Mouse (Mus musculus) kidney, postnatal 0 days (tissue): Measurements from ENCODE around the gene Chchd1. TPM values are rescaled to one million over a fixed set of nuclear protein-coding genes. Genes with fewer than 3 reads are reported as not detected.

Experiments used
- ATAC-seq: fragments of 200-750 bp; cut with Nextera tagmentation; replicated peaks from 2 replicates; pipeline ENCODE4 v1.8.0; 2017; ENCODE audit warnings: low read depth, moderate number of reproducible peaks, moderate TSS enrichment, moderate library complexity; ENCODE audit not compliant: low FRiP score
- DNase-seq: peaks from one replicate; pipeline ENCODE4 v3.0.0-alpha.2; 2016; ENCODE audit warnings: low spot score
- H3K27ac ChIP-seq: fragments of 300-500 bp; sonication (generic); 2 replicates; pipeline ENCODE4 v1.5.1; 2014; ENCODE audit warnings: mild to moderate bottlenecking
- H3K27me3 ChIP-seq: fragments of 300-500 bp; sonication (generic); 2 replicates; pipeline ENCODE4 v1.6.1; 2014; ENCODE audit warnings: low read length, mixed read lengths; ENCODE audit not compliant: insufficient read depth
- H3K36me3 ChIP-seq: fragments of 300-500 bp; sonication (generic); 2 replicates; pipeline ENCODE4 v1.6.1; 2014; ENCODE audit warnings: low read length, mixed read lengths; ENCODE audit not compliant: insufficient read depth
- H3K4me1 ChIP-seq: fragments of 300-500 bp; sonication (generic); replicated peaks from 2 replicates; pipeline ENCODE4 v1.6.1; 2014; ENCODE audit warnings: antibody characterized with exemption, low read length, mixed read lengths; ENCODE audit not compliant: insufficient read depth
- H3K4me2 ChIP-seq: fragments of 300-500 bp; sonication (generic); 2 replicates; pipeline ENCODE4 v1.6.1; 2014; ENCODE audit warnings: mild to moderate bottlenecking, low read length, moderate library complexity, mixed read lengths
- H3K4me3 ChIP-seq: fragments of 300-500 bp; sonication (generic); replicated peaks from 2 replicates; pipeline ENCODE4 v1.5.1; 2014; ENCODE audit warnings: low read depth, low read length
- H3K9ac ChIP-seq: fragments of 300-500 bp; sonication (generic); 2 replicates; pipeline ENCODE4 v1.6.1; 2014; ENCODE audit warnings: low read depth, low read length
- H3K9me3 ChIP-seq: fragments of 300-500 bp; sonication (generic); replicated peaks from 2 replicates; pipeline ENCODE4 v1.6.1; 2016; ENCODE audit warnings: low read length, inconsistent platforms, mixed read lengths
- CTCF ChIP-seq: IDR thresholded peaks from 2 replicates; pipeline ENCODE4 v1.5.1; 2016; ENCODE audit warnings: antibody characterized with exemption, low read depth, mild to moderate bottlenecking, moderate library complexity
- WGBS: fragments of 180-500 bp; shearing (Covaris S2); extraction: QIAGEN DNeasy Blood & Tissue Kit; methylation state at CpG from one replicate; pipeline ENCODE4 v1.1.7; 2014; 5-methylcytosine and 5-hydroxymethylcytosine counted together
- polyA plus RNA-seq: library from polyadenylated mRNA; unstranded; fragments of >200 nt; fragmentation: Nextera tagmentation; extraction: Ambion mirVana; gene quantifications from 2 replicates; pipeline ENCODE4 v1.2.1, GENCODE M21; 2015

The Chchd1 gene
- polyA plus RNA-seq, 1 experiment from 2014 or later, result 223 TPM

- ATAC-seq (no peak), DNase-seq (no peak)
- 88% methylated on average over 2 of the region's 2 CpGs for WGBS
- Histone ChIP-seq H3K4me3 (no peak overlapping the region), H3K27ac (no peak overlapping the region), H3K36me3 (peaks cover 81% of the 10 kb centered on the region), H3K4me1 (no peaks in the 10 kb centered on the region), H3K9me3 (no peaks in the 10 kb centered on the region), H3K4me2 (no peak overlapping the region), H3K27me3 (no peaks in the 10 kb centered on the region), H3K9ac (no peak overlapping the region)
- TF ChIP-seq CTCF, result no peak
These were observed 21.1 kb upstream of the Chchd1 start for GRCm38 (mm10) chr14:20681742-20682141.

GRCm38 (mm10) chr14:20682498-20682897 lies 20.3 kb upstream of the Chchd1 start:
- ATAC-seq, result peak; percentile 75
- Histone ChIP-seq H3K9me3 (no peaks in the 10 kb centered on the region), H3K27me3 (no peaks in the 10 kb centered on the region), H3K4me3 (no peak overlapping the region), H3K27ac (no peak overlapping the region), H3K4me1 (no peaks in the 10 kb centered on the region), H3K4me2 (no peak overlapping the region), H3K36me3 (peaks cover 83% of the 10 kb centered on the region), H3K9ac (no peak overlapping the region)
- DNase-seq, result peak; percentile 22
- no peak for TF ChIP-seq CTCF
- WGBS, result 40% methylated on average over 3 of the region's 3 CpGs

GRCm38 (mm10) chr14:20686576-20686975 lies 16.2 kb upstream of the Chchd1 start:
- H3K4me3 ChIP-seq, result no peak overlapping the region

GRCm38 (mm10) chr14:20689009-20689408 lies 13.8 kb upstream of the Chchd1 start:
- TF ChIP-seq CTCF, result no peak
- Histone ChIP-seq H3K9me3 (no peaks in the 10 kb centered on the region), H3K4me3 (no peak overlapping the region), H3K27me3 (no peaks in the 10 kb centered on the region), H3K9ac (no peak overlapping the region), H3K36me3 (peaks cover 92% of the 10 kb centered on the region), H3K27ac (no peak overlapping the region), H3K4me1 (0 out of 2 replicates have a peak, but pooled peaks cover 4% of the 10 kb centered on the region), H3K4me2 (no peak overlapping the region)
- WGBS, result 79% methylated on average over 2 of the region's 2 CpGs
- DNase-seq (no peak), ATAC-seq (no peak)

More at GRCm38 (mm10) chr14:20686576-20686975, 16.2 kb upstream of the Chchd1 start:
- Histone ChIP-seq H3K27ac (no peak overlapping the region), H3K9ac (no peak overlapping the region), H3K9me3 (no peaks in the 10 kb centered on the region), H3K36me3 (peaks cover 93% of the 10 kb centered on the region), H3K4me1 (no peaks in the 10 kb centered on the region), H3K27me3 (no peaks in the 10 kb centered on the region), H3K4me2 (no peak overlapping the region)
- 99% methylated on average over 3 of the region's 3 CpGs for WGBS
- ATAC-seq, result no peak
- TF ChIP-seq CTCF, result no peak
- DNase-seq, result no peak

GRCm38 (mm10) chr14:20691772-20692171 lies 11.0 kb upstream of the Chchd1 start:
- no peak for TF ChIP-seq CTCF
- peaks cover 67% of the 10 kb centered on the region for H3K36me3 ChIP-seq
- no peak overlapping the region for H3K4me2 ChIP-seq
- H3K27me3 ChIP-seq, result no peaks in the 10 kb centered on the region
- DNase-seq, result no peak
- no peak for ATAC-seq
- no peak overlapping the region for H3K4me3 ChIP-seq
- H3K9me3 ChIP-seq, result no peaks in the 10 kb centered on the region
- no peak overlapping the region for H3K27ac ChIP-seq
- WGBS, result 89% methylated on average over 6 of the region's 6 CpGs
- H3K4me1 ChIP-seq, result peaks cover 15% of the 10 kb centered on the region; the same call in 1 of the 2 replicates
- no peak overlapping the region for H3K9ac ChIP-seq

- Histone ChIP-seq H3K4me1 (peaks cover 21% of the 10 kb centered on the region; the same call in 1 of the 2 replicates), H3K4me3 (no peak overlapping the region), H3K9ac (no peak overlapping the region), H3K4me2 (no peak overlapping the region), H3K27me3 (no peaks in the 10 kb centered on the region), H3K27ac (no peak overlapping the region), H3K36me3 (peaks cover 51% of the 10 kb centered on the region), H3K9me3 (no peaks in the 10 kb centered on the region)
- WGBS, result 87% methylated on average over 10 of the region's 10 CpGs
- ATAC-seq (no peak), DNase-seq (no peak)
- no peak for TF ChIP-seq CTCF
These were observed 9.2 kb upstream of the Chchd1 start for GRCm38 (mm10) chr14:20693589-20694101.
